Mouse (Mus musculus) retina, postnatal 7 days (tissue): Measurements from ENCODE around the gene Tmem63b.

Experiments used
- DNase-seq: peaks from one replicate; pipeline ENCODE4 v3.0.0-alpha.2; 2012; ENCODE audit warnings: low read depth, low spot score

The Tmem63b gene

GRCm38 (mm10) chr17:45686716-45687115, at the start of gene Tmem63b:
Gene Tmem63b, minus strand, starts transcription at chr17:45686905.
- DNase-seq: no peak

GRCm38 (mm10) chr17:45735382-45736310, 48.9 kb upstream of the Tmem63b start:
- no peak for DNase-seq

GRCm38 (mm10) chr17:45734881-45735280, 48.2 kb upstream of the Tmem63b start:
- DNase-seq: no peak

GRCm38 (mm10) chr17:45734333-45734732, 47.6 kb upstream of the Tmem63b start:
- no peak for DNase-seq

- no peak for DNase-seq
These were observed 47.1 kb upstream of the Tmem63b start, which contains the start of gene 1600014C23Rik for GRCm38 (mm10) chr17:45733735-45734301. Gene 1600014C23Rik, minus strand, starts transcription at chr17:45733844.

GRCm38 (mm10) chr17:45733038-45733734, 46.5 kb upstream of the Tmem63b start:
- no peak for DNase-seq

- peak; percentile 84 for DNase-seq
These were observed 44.6 kb upstream of the Tmem63b start for GRCm38 (mm10) chr17:45731172-45731864.

GRCm38 (mm10) chr17:45730696-45731095, 44.0 kb upstream of the Tmem63b start:
- no peak for DNase-seq

- DNase-seq: no peak
These were observed 42.7 kb upstream of the Tmem63b start for GRCm38 (mm10) chr17:45729387-45729786.

- no peak for DNase-seq
These were observed 41.4 kb upstream of the Tmem63b start for GRCm38 (mm10) chr17:45727983-45728723.

GRCm38 (mm10) chr17:45727481-45727880, 40.8 kb upstream of the Tmem63b start:
- no peak for DNase-seq

- DNase-seq: no peak
These were observed 39.5 kb upstream of the Tmem63b start for GRCm38 (mm10) chr17:45726249-45726648.

GRCm38 (mm10) chr17:45724574-45724921, 37.8 kb upstream of the Tmem63b start:
- no peak for DNase-seq

GRCm38 (mm10) chr17:45723732-45724573, 37.2 kb upstream of the Tmem63b start:
- DNase-seq: peak; percentile 79

GRCm38 (mm10) chr17:45718323-45718722, 31.6 kb upstream of the Tmem63b start:
- DNase-seq: peak; percentile 64

GRCm38 (mm10) chr17:45711525-45711924, 24.8 kb upstream of the Tmem63b start:
- no peak for DNase-seq

- DNase-seq: no peak
These were observed 23.7 kb upstream of the Tmem63b start for GRCm38 (mm10) chr17:45710407-45710806.

GRCm38 (mm10) chr17:45709829-45710228, 23.1 kb upstream of the Tmem63b start:
- DNase-seq: no peak

- no peak for DNase-seq
These were observed 21.5 kb upstream of the Tmem63b start for GRCm38 (mm10) chr17:45708179-45708578.

GRCm38 (mm10) chr17:45707376-45707775, 20.7 kb upstream of the Tmem63b start:
- no peak for DNase-seq
